Mouse (Mus musculus) G1E (cell line): Measurements from ENCODE around the gene Mmp25.

Experiments used
- CTCF ChIP-seq: IDR thresholded peaks from 2 replicates; pipeline ENCODE4 v1.5.1; 2012; ENCODE audit warnings: low read depth, low read length, inconsistent platforms, mixed read lengths
- POLR2AphosphoS5 ChIP-seq: IDR thresholded peaks from 2 replicates; pipeline ENCODE4 v1.6.1; 2012; ENCODE audit warnings: low read depth, low read length, inconsistent platforms; ENCODE audit not compliant: insufficient replicate concordance
- TAL1 ChIP-seq: conservative IDR thresholded peaks from 2 replicates; pipeline ENCODE4 v1.6.1; 2012; ENCODE audit warnings: low read depth, low read length, inconsistent platforms, mixed read lengths

DNA sequence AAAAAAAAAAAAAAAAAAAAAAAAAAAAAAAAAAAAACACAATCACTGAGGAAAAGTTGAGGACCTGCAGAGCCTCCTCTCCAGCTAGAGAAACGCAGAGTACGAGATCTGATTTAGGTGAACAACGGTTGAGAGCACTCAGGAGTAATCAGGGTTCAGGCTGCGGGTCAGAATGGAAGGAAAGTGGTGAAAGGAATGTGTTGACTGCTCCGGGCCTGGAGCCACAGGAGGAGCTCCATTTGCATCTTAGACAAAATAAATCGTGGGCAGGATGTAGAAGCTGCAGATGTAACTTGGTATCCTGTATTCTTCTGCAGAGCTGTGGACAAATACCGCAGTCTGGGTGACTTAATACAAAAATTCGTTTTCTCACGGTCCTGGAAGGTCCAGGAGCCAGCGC is 817 bp upstream of the Mmp25 start:
- TF ChIP-seq CTCF (no peak), POLR2AphosphoS5 (no peak), TAL1 (no peak)
